Mouse (Mus musculus) spleen, adult 18-20 months (tissue): Measurements from ENCODE around the gene Scrn1.
A peak's percentile ranks its signal among the peaks of the same experiment; 100 is the strongest.

Experiments used
- DNase-seq, 2 experiments: peaks; one replicate each; pipeline ENCODE4 v3.0.0; 2022; ENCODE audit warnings: mixed read lengths in 2 of 2

The Scrn1 gene

GRCm38 (mm10) chr6:54565665-54566545 lies at the start of gene Scrn1:
TSS of gene Scrn1 (minus strand) at chr6:54566489.
- peak in 1 of 2 experiments; percentile 7 for DNase-seq

GRCm38 (mm10) chr6:54606241-54606640 lies 40.0 kb upstream of the Scrn1 start:
- DNase-seq, result no peak

GRCm38 (mm10) chr6:54604001-54604715 lies 37.9 kb upstream of the Scrn1 start:
- no peak for DNase-seq

- DNase-seq, result no peak
Observed at GRCm38 (mm10) chr6:54602891-54603290, 36.6 kb upstream of the Scrn1 start.

GRCm38 (mm10) chr6:54600681-54601347 lies 34.5 kb upstream of the Scrn1 start:
- DNase-seq, result no peak

- no peak for DNase-seq
Observed at GRCm38 (mm10) chr6:54597711-54598110, 31.4 kb upstream of the Scrn1 start.

- no peak for DNase-seq
Observed at GRCm38 (mm10) chr6:54597208-54597607, 30.9 kb upstream of the Scrn1 start, which contains the start of gene Fkbp14. TSS of gene Fkbp14 (minus strand) at chr6:54597308.

GRCm38 (mm10) chr6:54595330-54595878 lies 29.1 kb upstream of the Scrn1 start:
- DNase-seq, result no peak

GRCm38 (mm10) chr6:54594469-54595329 lies 28.4 kb upstream of the Scrn1 start, which contains the start of gene Plekha8:
TSS of gene Plekha8 (plus strand) at chr6:54595111.
- peak; percentile 83 to 89 for DNase-seq

GRCm38 (mm10) chr6:54593766-54594468 lies 27.6 kb upstream of the Scrn1 start:
- DNase-seq, result no peak

GRCm38 (mm10) chr6:54592938-54593535 lies 26.7 kb upstream of the Scrn1 start:
- peak; percentile 79 to 82 for DNase-seq

- no peak for DNase-seq
Observed at GRCm38 (mm10) chr6:54591778-54592177, 25.5 kb upstream of the Scrn1 start.

- DNase-seq, result no peak
Observed at GRCm38 (mm10) chr6:54590691-54591090, 24.4 kb upstream of the Scrn1 start.

- DNase-seq, result no peak
Observed at GRCm38 (mm10) chr6:54588212-54588611, 21.9 kb upstream of the Scrn1 start.

- DNase-seq, result no peak
Observed at GRCm38 (mm10) chr6:54587683-54588082, 21.4 kb upstream of the Scrn1 start.

GRCm38 (mm10) chr6:54586911-54587310 lies 20.6 kb upstream of the Scrn1 start:
- DNase-seq, result no peak

GRCm38 (mm10) chr6:54586175-54586574 lies 19.9 kb upstream of the Scrn1 start:
- peak in 1 of 2 experiments; percentile 39 for DNase-seq

GRCm38 (mm10) chr6:54573218-54573955 lies 7.1 kb upstream of the Scrn1 start:
- no peak for DNase-seq

- no peak for DNase-seq
Observed at GRCm38 (mm10) chr6:54569776-54570175, 3.5 kb upstream of the Scrn1 start.

GRCm38 (mm10) chr6:54566546-54566919 lies 244 bp upstream of the Scrn1 start:
- no peak for DNase-seq
